Mouse (Mus musculus) cerebellum, postnatal 14 days (tissue): ENCODE measurements around the gene Slc25a22.

Experiments
- DNase-seq, 2 experiments: peaks; one replicate each; pipeline ENCODE4 v3.0.0; 2021; ENCODE audit warnings: mixed read lengths in 2 of 2

The Slc25a22 gene

GRCm38 (mm10) chr7:141437178-141438120 lies at the start of gene Slc25a22:
Slc25a22 (minus strand) TSS chr7:141437892.
- peak; percentile 92 for DNase-seq

GRCm38 (mm10) chr7:141487141-141487540 lies 49.4 kb upstream of the Slc25a22 start:
- DNase-seq = peak in 1 of 2 experiments; percentile 44

- no peak for DNase-seq
Observed at GRCm38 (mm10) chr7:141486239-141486638, 48.5 kb upstream of the Slc25a22 start.

GRCm38 (mm10) chr7:141485606-141486005 lies 47.9 kb upstream of the Slc25a22 start:
- DNase-seq = peak; percentile 98 to 99

GRCm38 (mm10) chr7:141485186-141485585 lies 47.5 kb upstream of the Slc25a22 start:
- DNase-seq = peak in 1 of 2 experiments; percentile 65

- DNase-seq = peak; percentile 59 to 65
Observed at GRCm38 (mm10) chr7:141484186-141485120, 46.8 kb upstream of the Slc25a22 start.

GRCm38 (mm10) chr7:141483114-141483653 lies 45.5 kb upstream of the Slc25a22 start:
- no peak for DNase-seq

- DNase-seq = peak; percentile 61 to 62
Observed at GRCm38 (mm10) chr7:141482531-141483024, 44.9 kb upstream of the Slc25a22 start.

GRCm38 (mm10) chr7:141481498-141482401 lies 44.1 kb upstream of the Slc25a22 start:
- DNase-seq = peak; percentile 89 to 93

GRCm38 (mm10) chr7:141480842-141481497 lies 43.3 kb upstream of the Slc25a22 start:
- DNase-seq = peak; percentile 84 to 91

GRCm38 (mm10) chr7:141478270-141478748 lies 40.6 kb upstream of the Slc25a22 start:
- no peak for DNase-seq

GRCm38 (mm10) chr7:141477578-141478269 lies 40.0 kb upstream of the Slc25a22 start:
- DNase-seq = no peak

- DNase-seq = no peak
Observed at GRCm38 (mm10) chr7:141476981-141477370, 39.3 kb upstream of the Slc25a22 start.

- peak in 1 of 2 experiments; percentile 65 for DNase-seq
Observed at GRCm38 (mm10) chr7:141476226-141476980, 38.7 kb upstream of the Slc25a22 start.

GRCm38 (mm10) chr7:141475805-141476158 lies 38.1 kb upstream of the Slc25a22 start:
- no peak for DNase-seq

GRCm38 (mm10) chr7:141475011-141475804 lies 37.5 kb upstream of the Slc25a22 start, which contains the start of the genes Polr2l and Tspan4:
Polr2l (minus strand) TSS chr7:141475132.
Tspan4 (plus strand) TSS chr7:141475240.
- peak; percentile 91 to 92 for DNase-seq

GRCm38 (mm10) chr7:141474160-141474559 lies 36.5 kb upstream of the Slc25a22 start:
- DNase-seq = no peak

GRCm38 (mm10) chr7:141472763-141473162 lies 35.1 kb upstream of the Slc25a22 start:
- DNase-seq = no peak
